Mouse (Mus musculus) lung, embryonic 16.5 days (tissue): ENCODE results near the gene Mllt10. TPM values are rescaled to one million over a fixed set of nuclear protein-coding genes. Genes with fewer than 3 reads are reported as not detected.

Experiments
- ATAC-seq: fragments of 200-750 bp; cut with Nextera tagmentation; 2 replicates; pipeline ENCODE4 v1.8.0; 2017; ENCODE audit warnings: low read depth, mild to moderate bottlenecking, moderate library complexity
- H3K27ac ChIP-seq: fragments of 300-500 bp; sonication (generic); 2 replicates; pipeline ENCODE4 v1.5.1; 2014; ENCODE audit warnings: mild to moderate bottlenecking, control low read depth, low read length
- H3K27me3 ChIP-seq: fragments of 300-500 bp; sonication (generic); 2 replicates; pipeline ENCODE4 v1.6.1; 2014; ENCODE audit warnings: low read depth, low read length, mixed read lengths; ENCODE audit not compliant: control insufficient read depth, insufficient read depth
- H3K36me3 ChIP-seq: fragments of 300-500 bp; sonication (generic); 2 replicates; pipeline ENCODE4 v1.6.1; 2014; ENCODE audit warnings: low read length; ENCODE audit not compliant: control insufficient read depth, insufficient read depth
- H3K4me1 ChIP-seq: fragments of 300-500 bp; sonication (generic); replicated peaks from 2 replicates; pipeline ENCODE4 v1.6.1; 2014; ENCODE audit warnings: low read length, mixed read lengths; ENCODE audit not compliant: control insufficient read depth, insufficient read depth
- H3K4me2 ChIP-seq: fragments of 300-500 bp; sonication (generic); 2 replicates; pipeline ENCODE4 v1.6.1; 2014; ENCODE audit warnings: low read depth, low read length, control low read depth
- H3K4me3 ChIP-seq: fragments of 300-500 bp; sonication (generic); 2 replicates; pipeline ENCODE4 v1.5.1; 2014; ENCODE audit warnings: mild to moderate bottlenecking, low read length, control low read depth
- H3K9ac ChIP-seq: fragments of 300-500 bp; sonication (generic); 2 replicates; pipeline ENCODE4 v1.6.1; 2014; ENCODE audit warnings: low read length, control low read depth
- H3K9me3 ChIP-seq: fragments of 300-500 bp; sonication (generic); 2 replicates; pipeline ENCODE4 v1.6.1; 2016; ENCODE audit warnings: low read length; ENCODE audit not compliant: control insufficient read depth
- WGBS: fragments of 180-500 bp; shearing (Covaris S2); extraction: QIAGEN DNeasy Blood & Tissue Kit; methylation state at CpG from one replicate; pipeline ENCODE4 v1.1.7; 2014; 5-methylcytosine and 5-hydroxymethylcytosine counted together
- polyA plus RNA-seq: library from polyadenylated mRNA; unstranded; fragments of >200 nt; fragmentation: Nextera tagmentation; extraction: Ambion mirVana; gene quantifications from 2 replicates; pipeline ENCODE4 v1.2.1, GENCODE M21; 2015

The Mllt10 gene
- polyA plus RNA-seq, 1 experiment from 2014 or later: 56.1 TPM

GRCm38 (mm10) chr2:18214031-18214430 lies 159.0 kb downstream of the Mllt10 start:
- Histone ChIP-seq H3K27me3 (no peaks in the 10 kb centered on the region), H3K36me3 (peaks cover 41% of the 10 kb centered on the region), H3K9me3 (no peaks in the 10 kb centered on the region), H3K27ac (no peak overlapping the region), H3K4me3 (no peak overlapping the region), H3K4me1 (no peaks in the 10 kb centered on the region), H3K9ac (no peak overlapping the region), H3K4me2 (no peak overlapping the region)
- no peak for ATAC-seq
- WGBS: 67% methylated on average over 2 of the region's 2 CpGs

- H3K36me3 ChIP-seq: peaks cover 33% of the 10 kb centered on the region
- H3K27me3 ChIP-seq: no peaks in the 10 kb centered on the region
- H3K27ac ChIP-seq: no peak overlapping the region
- no peak overlapping the region for H3K4me3 ChIP-seq
- no peak overlapping the region for H3K9ac ChIP-seq
- H3K9me3 ChIP-seq: no peaks in the 10 kb centered on the region
- WGBS: 62% methylated on average over 3 of the region's 3 CpGs
- H3K4me2 ChIP-seq: no peak overlapping the region
- no peak for ATAC-seq
- no peaks in the 10 kb centered on the region for H3K4me1 ChIP-seq
Observed at GRCm38 (mm10) chr2:18217867-18218266, 162.8 kb downstream of the Mllt10 start.

GRCm38 (mm10) chr2:18218500-18218899 lies 163.5 kb downstream of the Mllt10 start:
- no peak overlapping the region for H3K27ac ChIP-seq
- no peaks in the 10 kb centered on the region for H3K27me3 ChIP-seq
- ATAC-seq: no peak
- 79% methylated on average over 5 of the region's 5 CpGs for WGBS
- H3K4me1 ChIP-seq: no peaks in the 10 kb centered on the region
- peaks cover 30% of the 10 kb centered on the region for H3K36me3 ChIP-seq
- H3K4me3 ChIP-seq: no peak overlapping the region
- H3K9me3 ChIP-seq: no peaks in the 10 kb centered on the region
- no peak overlapping the region for H3K4me2 ChIP-seq
- H3K9ac ChIP-seq: no peak overlapping the region

GRCm38 (mm10) chr2:18219136-18219535 lies 164.1 kb downstream of the Mllt10 start:
- H3K36me3 ChIP-seq: peaks cover 28% of the 10 kb centered on the region
- WGBS: 68% methylated on average over 8 of the region's 8 CpGs
- no peak overlapping the region for H3K4me2 ChIP-seq
- H3K27me3 ChIP-seq: no peaks in the 10 kb centered on the region
- H3K4me3 ChIP-seq: no peak overlapping the region
- H3K4me1 ChIP-seq: no peaks in the 10 kb centered on the region
- H3K9ac ChIP-seq: no peak overlapping the region
- ATAC-seq: no peak
- H3K9me3 ChIP-seq: no peaks in the 10 kb centered on the region
- H3K27ac ChIP-seq: no peak overlapping the region

GRCm38 (mm10) chr2:18219569-18219968 lies 164.5 kb downstream of the Mllt10 start:
- no peak for ATAC-seq
- Histone ChIP-seq H3K9ac (no peak overlapping the region), H3K4me2 (no peak overlapping the region), H3K4me1 (no peaks in the 10 kb centered on the region), H3K27ac (no peak overlapping the region), H3K4me3 (no peak overlapping the region), H3K9me3 (no peaks in the 10 kb centered on the region), H3K27me3 (no peaks in the 10 kb centered on the region), H3K36me3 (peaks cover 26% of the 10 kb centered on the region)
- WGBS: 75% methylated on average over 13 of the region's 13 CpGs

- Histone ChIP-seq H3K27ac (no peak overlapping the region), H3K9me3 (no peaks in the 10 kb centered on the region), H3K36me3 (no peaks in the 10 kb centered on the region), H3K4me2 (no peak overlapping the region), H3K27me3 (no peaks in the 10 kb centered on the region), H3K9ac (no peak overlapping the region), H3K4me3 (no peak overlapping the region), H3K4me1 (no peaks in the 10 kb centered on the region)
- WGBS: 48% methylated on average over 8 of the region's 8 CpGs
- no peak for ATAC-seq
Observed at GRCm38 (mm10) chr2:18228486-18229062, 173.5 kb downstream of the Mllt10 start.

GRCm38 (mm10) chr2:18229279-18229678 lies 174.2 kb downstream of the Mllt10 start:
- ATAC-seq: no peak
- H3K4me2 ChIP-seq: no peak overlapping the region
- H3K4me1 ChIP-seq: no peaks in the 10 kb centered on the region
- no peaks in the 10 kb centered on the region for H3K9me3 ChIP-seq
- 33% methylated on average over 2 of the region's 2 CpGs for WGBS
- H3K36me3 ChIP-seq: no peaks in the 10 kb centered on the region
- no peak overlapping the region for H3K27ac ChIP-seq
- no peaks in the 10 kb centered on the region for H3K27me3 ChIP-seq
- no peak overlapping the region for H3K9ac ChIP-seq
- H3K4me3 ChIP-seq: no peak overlapping the region

GRCm38 (mm10) chr2:18231143-18231542 lies 176.1 kb downstream of the Mllt10 start:
- Histone ChIP-seq H3K27me3 (no peaks in the 10 kb centered on the region), H3K9me3 (no peaks in the 10 kb centered on the region), H3K36me3 (no peaks in the 10 kb centered on the region), H3K4me3 (no peak overlapping the region), H3K27ac (no peak overlapping the region), H3K4me1 (no peaks in the 10 kb centered on the region), H3K9ac (no peak overlapping the region), H3K4me2 (no peak overlapping the region)
- 38% methylated on average over 4 of the region's 4 CpGs for WGBS
- ATAC-seq: no peak

- Histone ChIP-seq H3K9ac (no peak overlapping the region), H3K4me3 (no peak overlapping the region), H3K4me2 (no peak overlapping the region), H3K27ac (no peak overlapping the region), H3K27me3 (no peaks in the 10 kb centered on the region), H3K9me3 (no peaks in the 10 kb centered on the region), H3K4me1 (no peaks in the 10 kb centered on the region), H3K36me3 (no peaks in the 10 kb centered on the region)
- no peak for ATAC-seq
- WGBS: 23% methylated on average over 5 of the region's 5 CpGs
Observed at GRCm38 (mm10) chr2:18232883-18233567, 178.0 kb downstream of the Mllt10 start.
